Mouse (Mus musculus) Patski (cell line): Measurements from ENCODE around the gene Castor1. TPM values are rescaled to one million over a fixed set of nuclear protein-coding genes. Genes with fewer than 3 reads are reported as not detected.

Source experiments
- ATAC-seq: fragments of 100-300 bp; one replicate; pipeline ENCODE4 v1.8.0; 2021
- CTCF ChIA-PET: fragments of 350-600 bp; sonication (Branson Sonifier 250); formaldehyde crosslinking; loops from one replicate; lab custom pipeline; 2022; ENCODE audit warnings: inconsistent platforms; lab: Charles Lee
- POLR2A ChIA-PET: fragments of 350-600 bp; sonication (Branson Sonifier 250); formaldehyde crosslinking; loops from one replicate; lab custom pipeline; 2022; ENCODE audit warnings: antibody characterized with exemption, inconsistent platforms; lab: Charles Lee
- DNase-seq: peaks from one replicate; pipeline ENCODE4 v3.0.0-alpha.2; 2011; ENCODE audit warnings: low read depth, low spot score
- H3K27me3 ChIP-seq: fragments of 371-371 bp; one replicate; pipeline ENCODE4 v1.5.1; 2021
- CTCF ChIP-seq: fragments of 100-300 bp; IDR thresholded peaks from one replicate; pipeline ENCODE4 v1.5.1; 2021
- in situ Hi-C: fragments of 300-500 bp; cut with MboI; formaldehyde crosslinking; loops from 3 replicates; pipeline ENCODE4 v1.11.1; 2018; ENCODE audit warnings: low pct_unique_long_range_greater_than_20kb, mixed read lengths
- polyA plus RNA-seq: library from polyadenylated mRNA; unstranded; gene quantifications from one replicate; pipeline ENCODE4 v1.2.3, GENCODE M21; 2021

Gene Castor1
- polyA plus RNA-seq, 1 experiment from 2014 or later, result 0.35 TPM

GRCm38 (mm10) chr11:4226569-4227325 is 8.7 kb downstream of the Castor1 start:
- no peak for DNase-seq
- ChIA-PET CTCF (no interaction called here), POLR2A (interaction anchor here (0.6 kb wide), 1 partner anchor 10 kb away, joined by 4 read pairs; no protein-coding TSS in a partner anchor)
- no peaks in the 10 kb centered on the region for H3K27me3 ChIP-seq
- no peak for TF ChIP-seq CTCF
- no peak for ATAC-seq
- in situ Hi-C loops, result loop anchor here (25.0 kb wide), 1 partner anchor 611 kb away; the partner anchor contains the start of gene Nf2

DNA sequence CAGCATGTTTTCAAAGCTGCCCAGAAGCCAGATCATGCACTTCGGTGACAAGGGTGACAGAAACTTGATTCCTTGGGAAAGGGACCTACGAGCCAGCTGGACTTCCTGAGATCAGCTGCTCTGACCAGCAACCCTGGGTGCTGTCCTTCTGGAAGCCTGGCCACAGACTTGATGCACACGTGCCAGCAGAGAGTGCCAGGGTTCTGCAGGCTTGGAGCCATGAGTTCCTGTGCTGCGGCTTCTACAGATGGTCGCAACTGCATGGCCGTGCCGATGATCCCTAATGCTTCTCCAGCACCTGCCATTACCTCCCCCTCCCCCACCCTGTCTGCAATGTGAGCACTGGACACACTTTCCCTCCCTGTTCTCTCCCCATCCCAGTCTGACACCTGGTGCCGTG is 10.4 kb downstream of the Castor1 start:
- ATAC-seq, result no peak

DNA sequence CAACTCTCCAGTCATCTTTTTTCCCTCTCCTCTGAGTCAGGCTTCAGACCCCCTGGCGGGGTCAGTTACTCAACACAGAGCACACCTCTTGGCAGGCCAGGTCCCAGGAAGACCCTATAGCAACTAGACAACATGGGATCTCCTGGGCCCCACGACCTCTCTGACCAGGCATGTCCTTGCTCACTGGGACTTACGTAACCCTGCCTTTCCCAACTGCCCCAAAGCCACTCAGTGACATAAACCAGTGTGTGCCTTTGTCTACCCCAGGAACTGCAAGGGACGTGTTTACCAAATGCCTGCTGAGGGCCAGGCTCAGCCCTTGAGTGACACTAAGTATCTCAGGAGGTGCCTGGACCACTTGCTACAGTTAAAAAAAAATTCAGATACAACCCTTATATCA is 11.8 kb downstream of the Castor1 start:
- H3K27me3 ChIP-seq, result no peaks in the 10 kb centered on the region
- CTCF ChIA-PET, result no interaction called here
- in situ Hi-C loops, result loop anchor here (25.0 kb wide), 1 partner anchor 607 kb away; the partner anchor contains the start of gene Nf2
- POLR2A ChIA-PET, result no interaction called here
- no peak for TF ChIP-seq CTCF
- DNase-seq (no peak), ATAC-seq (no peak)

More for the DNA sequence above, 10.4 kb downstream of the Castor1 start:
- no peak for TF ChIP-seq CTCF
- ChIA-PET POLR2A (interaction anchor here (0.7 kb wide), 1 partner anchor 465 kb away, joined by 3 read pairs; no protein-coding TSS in a partner anchor), CTCF (no interaction called here)
- in situ Hi-C loops, result loop anchor here (25.0 kb wide), 1 partner anchor 609 kb away; the partner anchor contains the start of gene Nf2
- no peak for DNase-seq
- H3K27me3 ChIP-seq, result no peaks in the 10 kb centered on the region

DNA sequence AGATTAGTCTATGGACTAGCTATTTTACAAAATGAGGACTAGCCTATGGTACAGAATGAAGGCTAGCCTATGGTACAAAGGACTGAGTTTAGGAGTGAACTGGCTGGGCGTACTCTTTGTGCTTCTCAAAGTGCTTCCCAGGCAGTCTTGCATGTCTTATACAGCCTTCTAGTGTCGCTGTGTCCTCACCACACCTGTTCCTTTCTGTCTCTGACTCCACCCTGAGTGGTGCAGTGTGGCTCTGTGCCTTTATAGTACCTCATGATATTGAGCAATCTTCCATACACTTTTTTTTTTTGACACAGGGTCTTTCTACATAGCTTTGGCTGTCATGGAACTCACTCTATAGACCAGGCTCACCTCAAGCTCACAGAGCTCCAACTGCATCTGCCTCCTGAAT is 13.4 kb downstream of the Castor1 start:
- in situ Hi-C loops, result loop anchor here (25.0 kb wide), 1 partner anchor 606 kb away; the partner anchor contains the start of gene Nf2
- ChIA-PET POLR2A (no interaction called here), CTCF (no interaction called here)
- ATAC-seq (no peak), DNase-seq (no peak)
- no peaks in the 10 kb centered on the region for H3K27me3 ChIP-seq
- no peak for TF ChIP-seq CTCF

DNA sequence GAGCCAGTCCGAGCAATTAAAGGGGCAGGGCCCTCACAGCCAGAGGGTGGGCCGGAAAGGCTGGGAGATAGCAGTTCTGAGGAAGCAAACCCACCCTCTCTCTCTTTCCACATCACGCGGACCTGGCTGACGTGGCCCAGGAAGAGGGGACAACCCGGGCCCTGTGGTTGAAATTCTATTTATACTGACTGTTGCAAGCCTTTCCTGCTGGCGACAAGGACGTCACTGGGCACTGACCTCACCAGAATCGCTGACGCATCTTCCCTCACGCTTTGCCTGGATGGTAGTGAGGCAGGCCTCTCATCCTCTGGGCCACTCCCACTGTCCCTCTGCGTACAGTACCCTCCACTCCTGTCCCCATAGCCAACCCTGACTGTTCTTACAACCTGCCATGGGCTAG is 14.6 kb downstream of the Castor1 start:
- H3K27me3 ChIP-seq, result no peaks in the 10 kb centered on the region
- ATAC-seq, result no peak
- TF ChIP-seq CTCF, result no peak
- DNase-seq, result no peak
- POLR2A ChIA-PET, result no interaction called here
- CTCF ChIA-PET, result no interaction called here
- in situ Hi-C loops, result loop anchor here (25.0 kb wide), 1 partner anchor 605 kb away; the partner anchor contains the start of gene Nf2

DNA sequence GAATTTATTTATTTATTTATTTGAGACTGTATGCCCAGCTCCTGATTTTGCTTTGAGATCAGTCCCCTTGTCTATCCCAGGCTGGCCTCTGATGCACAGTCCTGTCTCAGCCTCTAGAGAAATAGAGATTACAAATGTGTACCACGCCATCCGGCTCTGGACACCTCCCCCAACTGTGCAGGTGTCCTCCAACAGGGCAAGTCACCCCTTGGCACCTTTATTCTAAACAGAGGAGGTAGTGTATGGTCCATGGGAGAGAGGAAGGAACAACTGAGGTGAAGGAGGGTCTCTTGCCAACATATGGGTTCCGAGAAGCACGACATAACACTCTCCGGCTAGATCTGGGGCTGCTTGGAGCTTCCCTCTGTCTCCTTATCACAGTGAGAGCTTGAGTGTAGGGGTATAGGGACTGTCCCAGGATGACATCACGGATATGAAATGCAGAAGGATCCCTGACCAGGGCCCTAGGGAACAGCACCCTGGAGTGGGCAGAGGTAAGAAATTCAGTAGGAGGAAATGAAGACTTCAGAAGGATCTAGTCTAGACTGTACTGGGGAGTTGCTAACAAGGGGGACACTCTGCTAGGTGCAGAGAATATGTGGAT is 17.1 kb downstream of the Castor1 start:
- no peak for TF ChIP-seq CTCF
- no peaks in the 10 kb centered on the region for H3K27me3 ChIP-seq
- ChIA-PET CTCF (no interaction called here), POLR2A (no interaction called here)
- DNase-seq (no peak), ATAC-seq (no peak)
- in situ Hi-C loops, result loop anchor here (25.0 kb wide), 1 partner anchor 602 kb away; the partner anchor contains the start of gene Nf2

- POLR2A ChIA-PET, result no interaction called here
- no peak for ATAC-seq
- CTCF ChIA-PET, result no interaction called here
- no peaks in the 10 kb centered on the region for H3K27me3 ChIP-seq
- DNase-seq, result no peak
- TF ChIP-seq CTCF, result no peak
- in situ Hi-C loops, result loop anchor here (25.0 kb wide), 1 partner anchor 601 kb away; the partner anchor contains the start of gene Nf2
Observed at GRCm38 (mm10) chr11:4235665-4236545, 17.9 kb downstream of the Castor1 start, which contains the start of gene Osm. Osm (plus strand) TSS chr11:4236420.

DNA sequence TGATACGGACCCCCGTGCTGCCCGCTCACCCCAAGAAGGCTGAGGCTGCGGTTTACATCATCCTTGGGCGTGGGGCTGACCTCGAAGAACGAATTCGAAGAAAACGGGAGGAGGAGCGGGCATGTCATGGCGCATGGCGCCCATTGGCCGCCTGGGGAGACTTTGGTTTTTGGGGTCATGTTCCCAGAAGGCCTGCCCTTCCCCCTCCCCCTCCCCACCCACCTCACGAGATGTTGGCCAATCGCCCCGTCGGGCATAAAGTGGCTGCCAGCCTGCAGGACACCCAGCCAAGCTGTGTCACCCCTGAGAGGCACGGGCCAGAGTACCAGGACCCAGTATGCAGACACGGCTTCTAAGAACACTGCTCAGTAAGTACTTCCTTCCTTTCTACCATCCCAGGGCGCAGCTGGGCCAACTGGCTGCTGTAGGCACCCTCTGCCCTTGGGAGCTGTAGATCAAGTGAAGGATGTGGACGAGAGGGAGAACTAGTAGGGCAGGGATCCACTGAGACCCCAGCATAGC is 18.6 kb downstream of the Castor1 start:
- DNase-seq (no peak), ATAC-seq (no peak)
- H3K27me3 ChIP-seq, result no peaks in the 10 kb centered on the region
- POLR2A ChIA-PET, result no interaction called here
- CTCF ChIA-PET, result no interaction called here
- in situ Hi-C loops, result loop anchor here (25.0 kb wide), 1 partner anchor 601 kb away; the partner anchor contains the start of gene Nf2
- TF ChIP-seq CTCF, result no peak

- no peak for TF ChIP-seq CTCF
- CTCF ChIA-PET, result no interaction called here
- no peak for DNase-seq
- in situ Hi-C loops, result loop anchor here (25.0 kb wide), 1 partner anchor 600 kb away; the partner anchor contains the start of gene Nf2
- POLR2A ChIA-PET, result no interaction called here
- no peaks in the 10 kb centered on the region for H3K27me3 ChIP-seq
- no peak for ATAC-seq
Observed at GRCm38 (mm10) chr11:4237389-4237912, 19.4 kb downstream of the Castor1 start.
